Mouse (Mus musculus) CD4-positive helper T cell, adult 2 months (primary cell): ENCODE data around the gene Gm1043.
A peak's percentile ranks its signal among the peaks of the same experiment; 100 is the strongest.

ENCODE experiments used
- DNase-seq: peaks from one replicate; pipeline ENCODE4 v3.0.0-alpha.2; 2012; ENCODE audit warnings: low read depth, missing footprints, low spot score

The Gm1043 gene

DNA sequence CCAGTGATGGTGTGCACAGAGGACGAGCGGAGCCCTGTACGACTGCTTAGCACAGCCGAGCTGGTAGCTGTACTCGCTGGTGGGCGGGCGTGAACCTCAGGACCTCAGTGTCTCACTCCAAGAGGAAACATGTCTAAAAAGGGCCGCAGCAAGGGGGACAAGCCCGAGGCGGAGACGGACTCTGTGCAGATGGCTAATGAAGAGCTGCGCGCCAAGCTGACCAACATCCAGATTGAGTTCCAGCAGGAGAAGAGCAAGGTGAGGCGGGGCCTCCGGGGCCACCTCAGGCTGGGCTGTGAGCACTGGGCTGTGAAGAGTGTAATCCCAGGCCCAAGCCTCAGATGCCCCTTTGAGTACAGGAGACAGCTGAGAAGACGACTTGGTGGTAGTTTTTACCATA is at the start of gene Gm1043:
Gm1043 (plus strand) TSS at position 130 of the 400 bp plus-strand sequence.
- DNase-seq, result no peak

DNA sequence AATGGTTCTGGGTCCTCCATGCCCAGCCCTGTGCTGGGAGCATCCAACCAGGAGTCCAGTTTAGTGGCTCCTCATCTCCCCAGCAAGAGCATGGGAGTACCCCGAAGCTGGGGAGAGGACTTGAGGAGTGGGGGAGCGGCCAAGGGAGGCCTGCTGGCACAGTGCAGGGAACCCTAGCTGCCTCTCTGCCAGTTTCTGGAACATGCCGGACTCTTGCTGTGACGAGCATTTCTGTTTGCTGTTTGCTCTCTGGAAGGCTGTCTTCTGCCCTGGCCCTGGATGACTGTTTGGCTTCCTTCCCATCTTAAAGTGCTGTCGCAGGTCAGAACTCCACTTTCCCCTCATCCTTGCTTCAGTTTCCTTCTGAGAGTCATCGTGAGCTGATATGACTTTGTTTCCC is 49.3 kb upstream of the Gm1043 start:
- DNase-seq, result no peak

DNA sequence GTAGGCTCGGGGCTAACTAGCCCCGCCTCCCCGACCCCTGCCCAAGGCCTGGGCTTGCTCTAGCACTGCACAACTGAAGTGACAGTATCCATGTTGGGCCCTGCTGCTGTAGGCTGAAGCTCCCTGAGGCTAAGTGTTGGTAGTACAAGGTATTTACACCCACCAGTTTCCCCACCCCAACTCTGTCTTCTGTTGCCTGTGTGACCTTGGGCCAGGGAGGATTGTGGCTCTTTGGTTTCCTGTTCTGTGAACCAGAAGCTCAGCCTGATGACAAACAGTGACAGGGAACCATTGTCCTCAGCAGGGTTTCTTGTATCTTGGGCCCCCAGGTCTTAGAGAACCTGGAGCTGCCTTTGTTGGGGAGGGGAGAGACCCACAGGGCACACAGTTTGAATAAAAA is 48.3 kb upstream of the Gm1043 start:
- peak; percentile 21 for DNase-seq

DNA sequence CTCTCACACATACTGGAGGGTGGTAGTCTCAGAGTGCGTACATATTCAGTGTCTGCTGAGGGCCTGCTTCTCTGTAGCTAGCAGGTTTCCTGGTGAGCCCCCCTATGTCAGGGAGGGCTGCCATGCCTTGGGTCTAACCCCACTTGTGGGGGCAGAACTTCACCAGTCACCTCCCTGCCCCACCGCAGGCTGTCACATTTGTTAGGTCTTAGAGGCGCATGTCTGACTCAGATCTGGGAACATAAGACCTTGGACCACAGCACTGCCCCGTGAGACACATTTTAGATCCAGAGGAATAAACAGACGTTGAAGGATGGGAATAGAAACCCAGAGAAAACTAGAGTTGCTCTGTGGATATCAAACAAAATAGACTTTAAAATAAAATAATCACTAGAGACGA is 45.3 kb upstream of the Gm1043 start:
- no peak for DNase-seq

DNA sequence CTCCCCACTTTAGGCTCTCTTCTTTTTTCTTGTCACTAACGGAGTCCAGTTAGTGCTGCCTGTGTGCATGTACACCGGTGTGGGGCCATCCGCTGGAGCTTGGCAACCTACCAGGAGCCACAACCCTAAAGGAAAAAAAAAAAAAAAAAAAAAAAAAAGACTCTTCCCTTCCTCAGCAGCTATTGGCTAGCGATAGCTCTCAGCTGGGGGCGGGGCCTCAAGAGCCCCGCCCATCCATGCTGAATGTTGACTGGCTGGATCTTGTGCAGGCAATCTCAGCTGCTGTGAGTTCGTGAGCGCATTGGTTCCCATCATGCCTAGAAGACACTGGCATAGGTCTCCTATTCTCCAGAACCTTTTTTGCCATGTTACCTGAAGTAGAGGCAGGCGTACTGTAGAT is 44.5 kb upstream of the Gm1043 start:
- peak; percentile 72 for DNase-seq

DNA sequence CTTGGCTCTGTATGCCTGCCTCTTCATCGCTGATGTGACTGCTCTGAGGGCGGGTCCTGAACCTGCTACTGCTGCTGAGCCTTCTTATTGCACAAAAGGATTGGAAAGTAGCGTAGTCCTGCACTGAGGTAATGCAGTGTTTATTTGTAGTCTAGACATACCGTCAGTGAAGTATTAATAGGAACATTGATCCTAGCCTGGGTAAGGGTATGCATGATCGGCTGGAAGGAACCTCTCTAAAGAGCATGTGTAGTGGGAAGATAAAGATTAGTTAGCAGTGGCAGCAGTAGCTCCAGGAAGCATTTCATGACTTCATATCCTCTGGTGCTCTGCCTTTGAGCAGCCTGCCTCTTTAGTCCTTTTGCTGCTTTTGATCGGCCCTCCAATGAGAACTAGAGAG is 43.5 kb upstream of the Gm1043 start:
- peak; percentile 39 for DNase-seq

DNA sequence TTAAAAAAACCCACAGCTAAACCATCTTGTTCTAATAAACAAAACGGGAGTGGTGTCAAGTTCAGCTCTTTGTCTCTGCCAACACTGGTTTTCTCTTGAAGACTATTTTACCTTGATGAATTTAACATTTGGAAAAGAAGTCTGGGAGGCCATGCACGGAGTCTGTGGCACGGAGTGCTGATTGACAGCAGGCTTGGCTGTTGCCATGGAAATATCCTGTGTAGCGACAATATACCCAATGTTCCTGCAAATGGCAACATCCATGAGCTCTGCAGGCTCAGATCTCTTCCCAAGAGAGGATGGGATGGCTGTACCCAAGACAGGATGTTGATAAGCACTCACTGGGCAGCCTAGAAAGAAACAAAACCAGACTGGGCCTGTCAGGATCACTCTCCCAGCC is 42.2 kb upstream of the Gm1043 start:
- no peak for DNase-seq

DNA sequence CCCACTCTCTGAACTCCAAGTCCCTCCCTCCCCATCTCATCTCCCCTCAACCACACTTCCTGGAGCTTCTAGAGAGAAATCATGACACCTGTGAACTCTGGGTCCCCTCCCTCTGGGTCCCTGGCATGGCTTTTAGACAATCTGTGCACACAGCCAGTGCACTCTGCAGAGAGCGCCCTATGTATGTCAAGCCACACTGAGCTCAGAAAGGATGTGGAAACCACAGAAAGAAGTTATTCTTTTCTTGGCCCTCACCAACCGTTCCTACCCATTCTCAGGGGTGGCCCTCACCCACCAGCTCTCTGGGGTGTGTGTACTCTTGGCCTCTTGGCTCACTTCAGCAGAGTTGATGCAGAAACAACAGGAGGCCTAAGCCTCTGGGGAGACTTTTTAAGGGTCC is 40.4 kb upstream of the Gm1043 start:
- DNase-seq, result peak; percentile 86

DNA sequence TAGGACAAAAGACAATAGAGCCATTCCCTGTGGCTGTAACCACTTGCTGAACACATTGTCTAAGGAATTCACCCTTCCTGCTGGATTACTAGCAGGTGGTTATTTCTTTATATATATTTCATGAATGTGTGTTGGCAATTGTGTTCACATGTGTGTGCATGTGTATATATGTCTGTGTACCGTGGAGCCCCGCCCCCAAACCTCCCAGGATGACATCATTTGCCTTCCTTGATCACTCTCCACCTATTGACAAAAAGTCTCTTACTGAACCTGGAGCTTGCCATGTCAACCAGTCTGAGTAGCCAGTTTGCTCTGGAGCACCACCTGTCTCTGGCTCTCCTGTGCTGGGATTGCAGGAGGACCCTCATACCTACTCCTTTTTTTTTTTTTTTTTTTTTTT is 39.6 kb upstream of the Gm1043 start:
- peak; percentile 72 for DNase-seq

DNA sequence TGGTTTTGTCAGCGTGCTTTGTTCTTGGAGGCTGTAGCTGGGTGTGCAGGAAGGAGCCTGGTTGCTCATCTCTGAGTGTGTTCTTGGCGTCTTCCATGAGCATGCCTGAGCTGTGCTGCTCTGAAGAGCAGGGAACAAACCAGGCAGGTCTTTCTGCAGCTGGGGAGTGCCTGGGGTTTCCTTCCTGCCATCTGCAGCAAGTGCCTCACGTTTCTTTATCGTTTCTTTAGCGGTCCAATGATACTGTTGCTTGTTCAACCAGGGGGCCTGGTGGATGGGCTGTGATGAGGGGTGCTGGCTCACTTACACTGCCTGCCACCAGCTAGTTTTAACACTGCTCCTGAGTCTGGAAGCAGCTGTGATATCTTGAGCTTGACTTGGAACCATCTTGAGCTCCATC is 38.4 kb upstream of the Gm1043 start:
- no peak for DNase-seq

DNA sequence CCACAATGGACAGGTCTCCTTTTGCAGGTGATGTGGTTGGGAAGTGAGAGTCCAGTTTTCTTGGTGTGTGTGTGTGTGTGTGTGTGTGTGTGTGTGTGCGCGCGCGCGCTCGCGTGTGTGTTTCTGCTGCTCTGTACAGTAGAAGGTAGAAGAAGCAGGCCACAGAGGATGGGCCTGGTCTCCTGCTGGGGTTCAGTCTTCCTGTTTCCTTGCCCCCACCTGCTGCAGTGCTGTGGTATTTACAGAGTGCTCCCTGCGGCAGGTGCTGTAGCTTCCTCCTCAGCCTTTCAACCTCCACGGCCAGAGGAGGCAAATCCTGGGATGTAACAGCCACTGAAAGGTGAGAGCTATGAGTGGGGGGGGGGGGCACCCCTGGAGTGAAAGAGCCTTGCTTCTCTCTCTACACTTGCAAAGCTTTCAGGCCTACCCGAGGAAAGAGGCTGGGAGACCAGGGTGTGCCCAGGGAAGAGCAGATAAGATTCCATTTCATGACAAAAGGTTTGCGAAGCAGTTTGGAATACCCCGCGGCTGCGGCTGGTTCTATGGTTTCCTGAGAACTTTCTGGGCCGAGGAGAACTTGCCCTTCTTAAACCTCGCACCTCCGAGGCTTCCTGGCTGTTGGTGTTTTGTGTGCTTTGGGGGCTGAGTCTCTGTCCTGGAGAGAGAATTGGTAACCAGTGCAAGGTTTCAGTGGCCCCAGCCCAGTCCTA is 37.8 kb upstream of the Gm1043 start:
- peak; percentile 73 for DNase-seq

DNA sequence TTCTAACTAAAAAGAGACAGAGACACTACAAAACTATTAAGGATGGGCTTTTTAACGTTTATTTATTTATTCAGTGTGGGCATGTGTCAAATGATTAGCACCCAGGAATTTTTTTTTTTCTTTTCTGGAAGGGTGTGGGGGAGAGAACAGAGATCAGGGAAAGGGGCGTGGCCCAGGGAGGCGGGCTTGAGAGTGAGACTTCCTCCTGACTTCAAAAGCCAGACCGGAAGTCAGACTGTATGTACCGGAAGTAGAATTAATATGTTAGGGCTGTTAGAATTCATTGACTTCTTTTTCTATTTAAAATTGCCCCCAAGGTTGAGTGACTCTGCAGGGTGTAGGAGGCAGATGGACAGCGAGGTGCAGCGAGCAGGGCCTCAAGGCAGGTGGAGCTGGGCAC is 37.2 kb upstream of the Gm1043 start:
- DNase-seq, result peak; percentile 79

DNA sequence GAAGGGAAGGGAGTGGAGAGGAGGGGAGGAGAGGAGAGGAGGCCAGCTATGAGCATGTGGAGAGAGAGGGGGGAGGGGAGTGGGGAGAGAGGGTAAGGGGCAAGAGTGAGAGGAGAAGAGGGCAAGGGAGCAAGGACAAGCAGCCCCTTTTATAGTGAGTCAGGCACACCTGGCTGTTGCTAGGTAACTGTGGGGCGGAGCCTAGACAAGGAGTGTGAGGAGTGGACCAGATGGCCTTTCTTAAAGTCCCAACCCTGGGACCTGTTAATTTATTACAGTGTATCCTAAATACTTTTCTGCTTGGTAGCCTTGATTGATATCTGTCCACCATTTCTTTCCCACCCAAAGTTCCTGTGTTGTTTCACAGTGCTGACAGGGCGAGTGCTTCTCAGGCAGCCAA is 36.1 kb upstream of the Gm1043 start:
- no peak for DNase-seq

DNA sequence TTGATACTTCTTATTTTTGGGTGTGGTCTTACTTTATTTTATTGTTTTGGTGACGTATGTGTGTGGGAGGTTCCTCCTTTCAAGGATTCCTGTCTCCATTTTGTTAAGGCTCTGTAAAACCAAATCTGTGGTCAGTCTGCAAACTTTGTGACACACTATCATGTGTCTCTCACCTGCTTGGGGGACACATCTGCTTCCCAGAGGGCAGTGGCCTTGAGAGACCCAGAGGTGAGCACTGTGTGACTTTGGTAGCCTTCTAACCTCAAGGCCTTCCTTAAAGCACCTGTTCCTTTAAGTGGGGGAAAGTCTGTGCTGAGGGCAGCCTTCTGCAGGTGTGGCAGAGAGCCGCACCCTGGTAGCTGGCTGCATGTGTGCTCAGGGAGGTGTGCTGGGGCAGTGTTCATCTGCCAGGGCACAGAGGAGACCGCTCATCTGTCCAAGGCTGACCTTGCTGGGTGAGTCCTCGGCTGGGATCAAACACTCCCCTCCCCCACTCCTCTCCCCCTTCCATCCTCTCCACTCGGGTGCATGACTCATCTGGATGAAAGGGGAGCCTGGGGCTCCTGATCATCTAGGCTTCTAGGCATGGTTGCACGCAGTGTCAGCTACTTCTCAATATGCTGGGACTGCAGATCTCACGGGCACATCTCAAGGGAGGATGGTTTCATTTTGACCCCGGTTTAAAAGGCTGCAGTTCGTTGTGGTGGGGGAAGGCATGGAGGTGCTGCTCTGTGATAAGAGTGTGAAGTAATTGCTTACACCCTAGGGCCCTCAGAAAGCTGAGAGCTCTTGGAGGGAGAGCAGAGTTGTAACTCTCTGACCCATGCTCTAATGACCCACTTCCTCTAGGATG is 34.4 kb upstream of the Gm1043 start:
- DNase-seq, result peak; percentile 64

DNA sequence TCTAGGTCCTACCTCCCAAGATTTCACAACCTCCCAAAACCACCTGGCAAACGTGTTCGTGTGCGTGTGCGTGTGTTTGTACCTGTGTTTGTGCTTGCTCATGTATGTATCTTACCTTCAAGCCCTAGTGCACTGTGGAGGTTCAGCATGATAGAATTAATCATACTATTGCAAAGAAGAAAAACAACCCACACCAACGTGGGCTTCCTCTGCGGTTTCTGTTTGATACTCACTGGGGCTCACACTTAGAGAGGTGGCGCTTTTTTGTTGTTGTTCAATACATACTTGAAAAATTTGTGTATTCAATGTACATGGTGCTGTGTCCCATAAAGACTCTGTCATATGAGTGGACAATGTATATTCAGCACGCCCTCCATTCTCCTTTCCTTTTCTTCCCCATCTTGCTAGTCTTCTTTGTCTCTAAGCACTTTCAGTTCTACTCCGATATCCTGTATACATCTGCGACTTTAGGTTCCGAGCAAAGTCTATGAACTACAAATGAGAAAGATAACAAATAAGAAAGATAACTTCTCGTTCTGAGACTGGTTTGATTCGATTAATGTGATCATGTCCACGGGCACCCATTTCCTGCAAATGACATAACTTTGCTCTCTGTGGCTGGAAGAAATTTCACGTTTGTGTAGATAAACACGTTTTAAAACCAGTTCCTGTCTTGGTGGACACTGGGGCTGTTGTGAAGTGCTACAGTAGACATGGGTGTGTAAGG is 33.6 kb upstream of the Gm1043 start:
- peak; percentile 79 for DNase-seq

DNA sequence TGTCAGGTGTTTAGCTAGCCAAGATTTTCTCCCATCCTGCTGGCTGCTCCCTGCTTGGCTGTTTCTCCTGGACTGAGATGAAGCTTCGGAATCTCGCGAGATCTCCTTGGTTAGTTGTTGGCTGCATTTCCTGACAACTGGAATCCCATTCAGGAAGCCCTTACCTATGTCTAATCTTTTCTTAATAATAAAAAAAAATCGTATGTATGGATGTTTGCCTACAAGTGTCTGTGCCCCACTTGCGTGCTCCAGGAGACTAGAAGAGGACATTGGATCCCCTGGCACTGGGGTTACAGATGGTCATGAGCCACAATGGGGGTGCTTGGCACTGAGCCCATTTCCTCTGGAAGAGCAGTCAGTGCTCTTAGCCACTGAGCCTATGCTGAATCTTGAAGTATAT is 32.3 kb upstream of the Gm1043 start:
- no peak for DNase-seq

DNA sequence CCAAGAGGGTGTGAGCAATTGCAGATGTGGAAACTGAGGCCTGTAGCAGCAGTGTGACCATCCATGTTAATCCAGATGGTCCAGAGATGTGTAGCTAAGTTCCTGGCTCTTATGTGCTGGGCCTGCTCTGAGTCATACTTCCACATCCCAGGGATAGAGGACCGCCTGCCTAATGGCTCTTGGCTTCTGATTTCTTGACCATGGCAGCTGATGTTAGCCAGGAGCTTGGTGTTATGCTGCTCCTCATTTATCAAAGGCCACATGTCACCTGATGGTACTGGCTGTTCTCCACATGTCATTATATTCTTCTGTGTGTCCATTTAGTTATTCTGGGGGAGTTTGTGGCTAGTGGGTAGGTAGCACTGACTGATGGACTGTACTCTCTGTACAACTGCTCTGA is 29.4 kb upstream of the Gm1043 start:
- DNase-seq, result no peak

DNA sequence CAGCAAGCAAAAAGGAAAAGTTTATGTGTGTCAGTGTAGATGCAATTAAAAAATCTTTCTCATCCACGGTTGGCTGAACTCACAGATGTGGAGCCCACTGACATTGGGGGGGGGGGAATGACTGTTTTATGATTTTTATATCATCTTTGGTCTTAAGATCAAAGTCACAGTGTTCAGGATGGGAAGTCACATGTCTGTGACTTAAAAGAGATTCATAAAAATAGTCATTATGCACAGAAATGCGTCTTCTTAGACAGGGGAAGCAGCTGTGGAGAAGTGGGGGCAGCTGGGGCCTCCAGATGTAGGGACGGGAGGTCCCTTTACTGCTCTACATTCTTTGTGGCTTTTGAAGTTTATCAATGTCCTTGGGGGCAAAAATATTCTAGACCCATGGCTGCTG is 28.7 kb upstream of the Gm1043 start:
- DNase-seq, result peak; percentile 66

DNA sequence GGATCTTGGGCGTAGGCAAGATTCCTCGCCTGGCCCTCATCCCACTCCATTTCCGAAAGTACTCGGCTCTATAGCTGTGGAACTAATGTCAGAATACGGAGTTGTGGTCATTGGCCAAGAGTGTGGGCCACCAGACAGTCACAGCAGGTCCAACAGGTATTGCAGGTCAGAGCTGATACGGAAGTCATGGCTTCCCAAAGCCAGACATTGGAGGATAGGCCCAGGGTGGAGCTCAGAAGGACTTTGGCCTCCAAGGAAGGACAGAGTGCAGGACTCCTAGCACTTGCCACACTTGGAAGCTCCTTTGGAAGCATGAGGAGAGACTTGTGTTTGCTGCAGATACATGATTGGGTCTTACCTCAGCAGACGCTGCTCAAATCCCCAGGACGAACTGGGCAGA is 23.6 kb upstream of the Gm1043 start:
- DNase-seq, result no peak

DNA sequence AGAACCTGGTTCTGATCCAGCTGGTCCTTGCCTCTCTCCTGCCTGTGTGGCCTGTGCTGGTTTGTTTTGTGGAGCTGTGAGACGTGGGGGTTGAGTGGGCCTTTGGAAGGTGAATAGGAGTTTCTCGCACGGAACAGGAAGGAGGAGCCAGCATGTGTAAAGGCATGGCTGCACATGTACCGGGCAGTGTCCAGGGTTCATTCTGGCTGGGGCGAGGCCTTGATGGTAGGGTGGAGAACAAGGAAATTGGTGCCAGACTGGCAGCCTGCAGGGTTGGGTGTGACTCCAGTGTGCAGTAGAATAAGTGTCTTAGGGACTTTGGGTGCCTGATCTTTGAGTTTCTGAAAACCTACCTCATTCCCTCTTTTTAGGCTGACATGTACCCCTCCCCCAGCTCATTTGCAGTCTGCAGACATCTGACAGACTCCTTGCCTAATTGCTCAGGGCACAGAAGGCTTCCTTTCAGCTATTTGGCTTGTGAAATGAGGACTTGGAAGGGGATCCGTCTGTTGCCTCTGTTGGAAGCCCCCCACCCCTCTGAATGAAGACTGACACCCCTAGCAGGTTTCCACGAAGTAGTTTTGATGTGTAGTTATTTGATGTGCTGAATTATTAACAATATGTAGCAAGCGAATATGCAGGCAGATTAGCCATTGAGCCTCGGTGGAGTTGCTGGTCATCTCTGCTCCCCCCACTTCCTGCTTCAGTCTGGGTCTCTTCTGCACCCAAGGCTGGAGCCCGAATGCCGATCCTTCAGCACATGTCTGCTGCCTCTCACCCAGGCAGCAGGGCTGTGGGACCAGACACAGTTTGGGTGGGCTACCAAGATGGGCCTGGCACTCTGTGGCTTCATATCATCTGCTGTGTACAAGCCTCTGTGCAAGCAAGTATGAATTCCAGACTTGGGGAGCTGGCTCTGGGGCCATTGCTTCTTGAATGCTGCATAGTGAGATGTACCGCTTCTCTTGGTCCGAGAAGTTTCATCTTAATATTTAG is 20.4 kb upstream of the Gm1043 start:
- DNase-seq, result no peak
